Mouse (Mus musculus) CH12.LX (cell line): ENCODE results near the gene Opn1sw.

Experiments
- CTCF ChIP-seq, 2 experiments: IDR thresholded peaks in 1 of 2; conservative IDR thresholded peaks in 1 of 2; 2 replicates each; pipeline ENCODE4 v1.5.1; 2011 to 2012; ENCODE audit warnings: low read depth in 2 of 2, low read length in 2 of 2, improper control_type of control experiment in 1 of 2, inconsistent platforms in 1 of 2, mild to moderate bottlenecking in 1 of 2, moderate library complexity in 1 of 2
- EP300 ChIP-seq: IDR thresholded peaks from 2 replicates; pipeline ENCODE4 v1.6.1; 2011; ENCODE audit warnings: low read length, improper control_type of control experiment
- MAX ChIP-seq: IDR thresholded peaks from 2 replicates; pipeline ENCODE4 v1.6.1; 2011; ENCODE audit warnings: low read length, improper control_type of control experiment
- MAZ ChIP-seq: IDR thresholded peaks from 2 replicates; pipeline ENCODE4 v1.6.1; 2012; ENCODE audit warnings: low read depth, mild to moderate bottlenecking, inconsistent platforms, low read length, improper control_type of control experiment, moderate library complexity
- MYC ChIP-seq: IDR thresholded peaks from 2 replicates; pipeline ENCODE4 v1.6.1; 2011; ENCODE audit warnings: low read depth, mild to moderate bottlenecking, improper control_type of control experiment, low read length
- POLR2AphosphoS2 ChIP-seq: IDR thresholded peaks from 2 replicates; pipeline ENCODE4 v1.6.1; 2011; ENCODE audit warnings: low read depth, low read length, improper control_type of control experiment

GRCm38 (mm10) chr6:29436461-29436934 lies 48.2 kb upstream of the Opn1sw start:
- no peak for TF ChIP-seq CTCF (conservative IDR thresholded peaks at IDR 0.05 in 1 of 2, IDR thresholded peaks at IDR 0.05 in 1 of 2; ENCODE audit: low read depth in 2 of 2, low read length in 2 of 2)
- TF ChIP-seq MAZ: no peak
- TF ChIP-seq MAX: no peak
- TF ChIP-seq EP300: no peak
- TF ChIP-seq MYC: no peak
- TF ChIP-seq POLR2AphosphoS2: no peak
